Mouse (Mus musculus): Measurements from ENCODE around the gene Pnldc1. TPM values are rescaled to one million over a fixed set of nuclear protein-coding genes. Genes with fewer than 3 reads are reported as not detected.

The Pnldc1 gene
- total and polyA plus RNA-seq, 2 experiments from 2014 or later, result 0.90 to 1.2 TPM

GRCm38 (mm10) chr17:12858072-12858471 is 52.0 kb downstream of the Pnldc1 start:
- DNase-seq (no peak), ATAC-seq (no peak)
- Histone ChIP-seq H3K36me3 (ENCODE audit: insufficient read depth) (no peaks in the 10 kb centered on the region), H3K9me3 (ENCODE audit: low read length) (no peaks in the 10 kb centered on the region), H3K27me3 (ENCODE audit: insufficient read depth, low read length) (no peaks in the 10 kb centered on the region), H3K4me3 (ENCODE audit: low read depth, low read length) (no peak overlapping the region), H3K27ac (ENCODE audit: low read depth, low read length) (no peak overlapping the region), H3K4me1 (ENCODE audit: insufficient read depth) (no peaks in the 10 kb centered on the region), H3K4me2 (ENCODE audit: low read depth) (no peak overlapping the region), H3K9ac (no peak overlapping the region)
- peak; percentile 36; the same call in 1 of the 2 replicates for TF ChIP-seq CTCF (IDR thresholded peaks at IDR 0.05; ENCODE audit: low read depth)
- WGBS, result 45% methylated on average over 4 of the region's 4 CpGs

GRCm38 (mm10) chr17:12857395-12857794 is 52.6 kb downstream of the Pnldc1 start:
- H3K9ac ChIP-seq, result no peak overlapping the region
- H3K27me3 ChIP-seq (ENCODE audit: insufficient read depth, low read length), result no peaks in the 10 kb centered on the region
- H3K4me2 ChIP-seq (ENCODE audit: low read depth), result no peak overlapping the region
- H3K27ac ChIP-seq (ENCODE audit: low read depth, low read length), result no peak overlapping the region
- no peak for ATAC-seq
- H3K4me3 ChIP-seq (ENCODE audit: low read depth, low read length), result no peak overlapping the region
- no peaks in the 10 kb centered on the region for H3K36me3 ChIP-seq (ENCODE audit: insufficient read depth)
- WGBS, result 50% methylated on average over 3 of the region's 3 CpGs
- no peaks in the 10 kb centered on the region for H3K9me3 ChIP-seq (ENCODE audit: low read length)
- no peak for DNase-seq
- no peaks in the 10 kb centered on the region for H3K4me1 ChIP-seq (ENCODE audit: insufficient read depth)
- no peak for TF ChIP-seq CTCF (IDR thresholded peaks at IDR 0.05; ENCODE audit: low read depth)

GRCm38 (mm10) chr17:12854386-12854785 is 55.6 kb downstream of the Pnldc1 start:
- no peak for DNase-seq
- no peak overlapping the region for H3K4me3 ChIP-seq (ENCODE audit: low read depth, low read length)
- H3K36me3 ChIP-seq (ENCODE audit: insufficient read depth), result no peaks in the 10 kb centered on the region
- no peak overlapping the region for H3K9ac ChIP-seq
- H3K27me3 ChIP-seq (ENCODE audit: insufficient read depth, low read length), result no peaks in the 10 kb centered on the region
- H3K4me2 ChIP-seq (ENCODE audit: low read depth), result no peak overlapping the region
- ATAC-seq, result no peak
- H3K4me1 ChIP-seq (ENCODE audit: insufficient read depth), result no peaks in the 10 kb centered on the region
- no peaks in the 10 kb centered on the region for H3K9me3 ChIP-seq (ENCODE audit: low read length)
- WGBS, result 89% methylated on average over 11 of the region's 11 CpGs
- no peak for TF ChIP-seq CTCF (IDR thresholded peaks at IDR 0.05; ENCODE audit: low read depth)
- no peak overlapping the region for H3K27ac ChIP-seq (ENCODE audit: low read depth, low read length)

- Histone ChIP-seq H3K36me3 (ENCODE audit: insufficient read depth) (no peaks in the 10 kb centered on the region), H3K4me3 (ENCODE audit: low read depth, low read length) (no peak overlapping the region), H3K4me2 (ENCODE audit: low read depth) (no peak overlapping the region), H3K9me3 (ENCODE audit: low read length) (no peaks in the 10 kb centered on the region), H3K9ac (no peak overlapping the region), H3K27me3 (ENCODE audit: insufficient read depth, low read length) (no peaks in the 10 kb centered on the region), H3K4me1 (ENCODE audit: insufficient read depth) (no peaks in the 10 kb centered on the region), H3K27ac (ENCODE audit: low read depth, low read length) (no peak overlapping the region)
- ATAC-seq (no peak), DNase-seq (no peak)
- TF ChIP-seq CTCF (IDR thresholded peaks at IDR 0.05; ENCODE audit: low read depth), result no peak
- WGBS, result 56% methylated on average over 2 of the region's 2 CpGs
These were observed 56.2 kb downstream of the Pnldc1 start for GRCm38 (mm10) chr17:12853821-12854220.

GRCm38 (mm10) chr17:12851689-12852088 is 58.3 kb downstream of the Pnldc1 start:
- peak; percentile 55 for DNase-seq
- WGBS, result 66% methylated on average over 11 of the region's 11 CpGs
- H3K9ac ChIP-seq, result no peak overlapping the region

GRCm38 (mm10) chr17:12849778-12850382 is 60.1 kb downstream of the Pnldc1 start:
- H3K4me1 ChIP-seq (ENCODE audit: insufficient read depth), result no peaks in the 10 kb centered on the region
- DNase-seq, result peak; percentile 66
- no peak overlapping the region for H3K4me2 ChIP-seq (ENCODE audit: low read depth)
- ATAC-seq, result peak; percentile 84
- H3K9me3 ChIP-seq (ENCODE audit: low read length), result no peaks in the 10 kb centered on the region
- no peaks in the 10 kb centered on the region for H3K36me3 ChIP-seq (ENCODE audit: insufficient read depth)
- no peak overlapping the region for H3K4me3 ChIP-seq (ENCODE audit: low read depth, low read length)
- peak overlapping the region; percentile 35; the same call in 1 of the 2 replicates for H3K27ac ChIP-seq (ENCODE audit: low read depth, low read length)
- H3K9ac ChIP-seq, result no peak overlapping the region
- WGBS, result 61% methylated on average over 8 of the region's 8 CpGs
- TF ChIP-seq CTCF (IDR thresholded peaks at IDR 0.05; ENCODE audit: low read depth), result no peak
- no peaks in the 10 kb centered on the region for H3K27me3 ChIP-seq (ENCODE audit: insufficient read depth, low read length)

More at GRCm38 (mm10) chr17:12851689-12852088, 58.3 kb downstream of the Pnldc1 start:
- Histone ChIP-seq H3K27me3 (ENCODE audit: insufficient read depth, low read length) (no peaks in the 10 kb centered on the region), H3K4me2 (ENCODE audit: low read depth) (no peak overlapping the region), H3K27ac (ENCODE audit: low read depth, low read length) (no peak overlapping the region), H3K4me3 (ENCODE audit: low read depth, low read length) (no peak overlapping the region), H3K4me1 (ENCODE audit: insufficient read depth) (no peaks in the 10 kb centered on the region), H3K36me3 (ENCODE audit: insufficient read depth) (no peaks in the 10 kb centered on the region), H3K9me3 (ENCODE audit: low read length) (no peaks in the 10 kb centered on the region)
- TF ChIP-seq CTCF (IDR thresholded peaks at IDR 0.05; ENCODE audit: low read depth), result no peak
- ATAC-seq, result peak; percentile 44

- Histone ChIP-seq H3K27me3 (ENCODE audit: insufficient read depth, low read length) (no peaks in the 10 kb centered on the region), H3K36me3 (ENCODE audit: insufficient read depth) (no peaks in the 10 kb centered on the region), H3K9ac (no peak overlapping the region), H3K27ac (ENCODE audit: low read depth, low read length) (no peak overlapping the region), H3K9me3 (ENCODE audit: low read length) (no peaks in the 10 kb centered on the region), H3K4me3 (ENCODE audit: low read depth, low read length) (no peak overlapping the region), H3K4me2 (ENCODE audit: low read depth) (no peak overlapping the region), H3K4me1 (ENCODE audit: insufficient read depth) (no peaks in the 10 kb centered on the region)
- DNase-seq (no peak), ATAC-seq (no peak)
- WGBS, result 69% methylated on average over 4 of the region's 4 CpGs
- no peak for TF ChIP-seq CTCF (IDR thresholded peaks at IDR 0.05; ENCODE audit: low read depth)
These were observed 62.3 kb downstream of the Pnldc1 start for GRCm38 (mm10) chr17:12847736-12848135.

All from forebrain, postnatal 0 days (tissue).